Mouse (Mus musculus) heart, postnatal 14 days (tissue): ENCODE measurements at regions not wholly inside any gene's neighbourhood (a gene's known extent, or its start where the extent isn't known, plus 50 kb on each side); places are given as distances from the start of the nearest gene placed in this dataset.
"Not testable (repeated sequence)": the region's sequence is repeated elsewhere in the genome, so short reads cannot be mapped to it uniquely, and the experiment has no call there.

ENCODE experiments used
- DNase-seq, 2 experiments: peaks; one replicate each; pipeline ENCODE4 v3.0.0; 2021 to 2022
- intact Hi-C: fragments of 180-260 bp; cut with DNase I; formaldehyde crosslinking; loops from one replicate; pipeline ENCODE4 v1.15.1; 2025

DNA sequence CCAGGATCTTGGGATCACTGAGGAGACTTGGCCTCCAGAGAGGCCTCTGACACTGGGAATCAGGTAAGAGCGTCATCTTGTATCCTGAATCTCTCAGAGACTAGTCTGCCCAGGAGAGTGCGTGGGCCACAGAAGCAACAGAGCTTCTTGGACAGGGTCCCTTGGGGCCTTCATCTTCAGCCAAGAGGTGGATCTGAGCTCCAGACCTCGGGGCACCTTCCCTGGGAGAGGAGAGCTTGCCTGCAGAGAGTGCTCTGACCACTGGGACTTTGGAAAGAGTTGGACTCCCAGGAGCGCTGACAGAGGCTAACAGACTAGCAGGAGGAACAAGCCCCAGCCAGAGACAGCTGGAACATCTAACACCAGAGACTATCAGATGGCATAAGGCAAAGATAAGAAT lies 73.9 kb upstream of the Gm15319 start:
- intact Hi-C loops: not testable (repeated sequence)
- peak; percentile 12 to 33 for DNase-seq

DNA sequence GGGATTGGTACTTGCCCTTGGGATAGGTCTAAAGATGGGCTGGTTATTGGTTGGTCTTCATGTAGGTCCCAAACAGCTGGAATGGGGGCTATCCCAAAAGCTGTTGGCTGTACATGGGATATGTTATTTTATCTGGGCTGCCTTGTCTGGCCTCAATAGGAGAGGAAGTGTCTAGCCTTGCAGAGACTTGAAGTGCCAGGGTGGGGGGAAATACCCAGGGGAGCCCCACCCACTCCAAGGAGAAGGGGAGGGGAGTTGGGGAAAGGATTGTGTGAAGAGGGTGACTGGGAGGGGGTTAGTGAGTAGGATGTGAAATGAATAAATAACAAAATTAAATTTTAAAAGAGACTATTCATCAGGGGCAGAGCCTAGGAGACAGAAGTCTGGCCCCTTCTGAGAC lies 70.2 kb upstream of the Gm15319 start:
- intact Hi-C loops, DNase-seq: not testable (repeated sequence)

DNA sequence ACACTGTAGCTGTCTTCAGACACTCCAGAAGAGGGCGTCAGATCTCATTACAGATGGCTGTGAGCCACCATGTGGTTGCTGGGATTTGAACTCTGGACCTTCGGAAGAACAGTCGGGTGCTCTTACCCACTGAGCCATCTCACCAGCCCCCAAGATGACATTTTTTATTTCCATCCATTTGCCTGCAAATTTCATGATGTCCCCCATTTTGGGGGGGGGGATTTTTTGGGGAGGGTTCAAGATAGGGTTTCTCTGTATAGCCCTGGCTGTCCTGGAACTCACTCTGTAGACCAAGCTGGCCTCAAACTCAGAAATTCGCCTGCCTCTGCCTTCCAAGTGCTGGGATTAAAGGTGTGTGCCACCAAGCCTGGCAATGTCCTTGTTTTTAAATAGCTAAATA lies 66.5 kb upstream of the Gm15319 start:
- DNase-seq, intact Hi-C loops: not testable (repeated sequence)

DNA sequence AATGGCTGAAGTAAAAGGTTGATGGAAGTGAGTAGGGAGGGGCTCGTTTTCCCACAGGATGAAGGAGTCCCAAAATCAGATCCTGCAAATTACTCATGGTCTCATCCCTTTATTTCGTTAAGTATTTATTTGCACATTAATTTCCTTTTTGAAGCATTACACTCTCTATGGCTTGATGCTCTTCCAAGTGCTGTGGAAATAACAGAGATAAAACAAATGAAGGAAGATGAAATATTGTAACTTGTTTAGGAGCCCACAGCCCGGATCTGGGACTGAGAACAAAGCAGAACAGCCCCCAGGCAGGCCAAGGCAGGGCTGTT lies 61.9 kb upstream of the Gm15319 start:
- DNase-seq, intact Hi-C loops: not testable (repeated sequence)

DNA sequence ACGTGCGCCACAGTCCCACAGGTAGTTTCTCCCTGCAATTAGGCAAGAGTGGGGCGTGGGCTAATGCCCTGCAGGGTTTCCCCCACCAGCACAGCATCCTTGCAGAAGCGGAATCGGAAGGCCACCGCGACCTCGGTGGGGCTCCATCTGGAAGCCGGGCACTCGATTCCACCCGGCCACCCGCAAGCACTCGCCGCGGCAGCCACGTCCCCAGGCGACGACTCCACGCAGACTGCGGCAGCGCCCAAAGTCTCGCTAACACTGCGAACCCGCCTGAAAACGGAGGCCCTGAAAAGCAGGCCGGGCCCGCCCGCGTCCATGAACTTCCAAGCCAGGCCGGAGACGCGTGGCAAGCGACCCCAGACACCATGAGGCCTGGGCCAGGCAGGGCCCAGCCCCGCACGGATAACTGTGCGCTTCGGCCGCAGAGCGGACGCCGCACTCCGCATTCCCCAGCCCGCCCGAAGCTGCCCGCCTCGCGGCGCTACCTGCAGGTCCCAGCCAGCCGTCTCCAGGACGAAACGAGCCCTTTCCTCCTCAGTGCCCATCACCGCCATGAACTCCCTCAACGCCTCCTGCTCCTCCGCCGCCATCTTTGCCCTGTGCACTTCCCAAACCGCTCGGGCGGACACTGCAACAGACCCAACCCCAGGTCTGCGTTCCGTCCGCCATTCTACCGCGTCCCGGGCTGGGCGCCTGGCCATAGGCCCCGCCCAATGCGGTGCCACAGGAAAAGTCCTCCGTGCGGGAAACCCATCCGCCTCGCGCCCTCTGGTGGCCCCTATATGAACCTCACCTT lies 61.3 kb upstream of the Gm15319 start:
- DNase-seq: peak; percentile 100
- intact Hi-C loops: not testable (repeated sequence)

DNA sequence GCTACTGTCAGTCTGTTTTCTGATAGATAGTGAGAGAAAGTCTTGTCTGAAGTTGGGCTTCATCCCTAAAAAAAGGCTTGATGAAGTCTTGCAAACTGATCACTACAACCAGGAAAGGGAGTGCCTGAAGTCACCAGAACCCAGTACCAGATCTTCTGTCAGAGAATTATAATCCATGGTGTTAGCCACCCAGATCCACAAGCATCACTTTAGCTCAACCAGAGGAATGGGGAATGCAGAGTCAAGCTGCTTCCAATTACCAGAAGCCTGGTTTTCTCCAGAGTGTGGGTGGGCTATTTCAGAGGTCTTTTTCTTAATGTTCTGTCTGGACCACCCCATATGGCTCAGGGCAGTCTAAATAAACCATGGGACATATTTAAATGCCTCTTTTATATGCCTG lies 57.8 kb upstream of the Gm15319 start:
- intact Hi-C loops, DNase-seq: not testable (repeated sequence)
